Mouse (Mus musculus): Measurements from ENCODE around the gene Irf8.
A peak's percentile ranks its signal among the peaks of the same experiment; 100 is the strongest.

The Irf8 gene

GRCm38 (mm10) chr8:120751226-120752081 lies 15.3 kb downstream of the Irf8 start:
- no peak for DNase-seq (ENCODE audit: low spot score)

GRCm38 (mm10) chr8:120752082-120752452 lies 15.9 kb downstream of the Irf8 start:
- no peak for DNase-seq (ENCODE audit: low spot score)

- no peak for DNase-seq (ENCODE audit: low spot score)
Observed at GRCm38 (mm10) chr8:120753476-120753875, 17.3 kb downstream of the Irf8 start.

- no peak for DNase-seq (ENCODE audit: low spot score)
Observed at GRCm38 (mm10) chr8:120755306-120756297, 19.4 kb downstream of the Irf8 start.

- DNase-seq (ENCODE audit: low spot score), result no peak
Observed at GRCm38 (mm10) chr8:120758005-120758404, 21.8 kb downstream of the Irf8 start.

- no peak for DNase-seq (ENCODE audit: low spot score)
Observed at GRCm38 (mm10) chr8:120759847-120760246, 23.7 kb downstream of the Irf8 start.

GRCm38 (mm10) chr8:120760341-120761215 lies 24.4 kb downstream of the Irf8 start:
- DNase-seq (ENCODE audit: low spot score), result no peak

GRCm38 (mm10) chr8:120763267-120763666 lies 27.1 kb downstream of the Irf8 start:
- DNase-seq (ENCODE audit: low spot score), result no peak

- no peak for DNase-seq (ENCODE audit: low spot score)
Observed at GRCm38 (mm10) chr8:120764638-120765037, 28.5 kb downstream of the Irf8 start.

GRCm38 (mm10) chr8:120766622-120767021 lies 30.5 kb downstream of the Irf8 start:
- DNase-seq (ENCODE audit: low spot score), result no peak

- no peak for DNase-seq (ENCODE audit: low spot score)
Observed at GRCm38 (mm10) chr8:120768454-120769218, 32.5 kb downstream of the Irf8 start.

- no peak for DNase-seq (ENCODE audit: low spot score)
Observed at GRCm38 (mm10) chr8:120777184-120777583, 41.0 kb downstream of the Irf8 start.

GRCm38 (mm10) chr8:120777732-120778131 lies 41.6 kb downstream of the Irf8 start:
- DNase-seq (ENCODE audit: low spot score), result no peak

- no peak for DNase-seq (ENCODE audit: low spot score)
Observed at GRCm38 (mm10) chr8:120779106-120779505, 42.9 kb downstream of the Irf8 start.

GRCm38 (mm10) chr8:120783781-120784180 lies 47.6 kb downstream of the Irf8 start:
- DNase-seq (ENCODE audit: low spot score), result no peak

- no peak for DNase-seq (ENCODE audit: low spot score)
Observed at GRCm38 (mm10) chr8:120786753-120787152, 50.6 kb downstream of the Irf8 start.

GRCm38 (mm10) chr8:120787631-120788030 lies 51.5 kb downstream of the Irf8 start:
- DNase-seq (ENCODE audit: low spot score), result no peak

GRCm38 (mm10) chr8:120792710-120793109 lies 56.6 kb downstream of the Irf8 start:
- DNase-seq (ENCODE audit: low spot score), result no peak

- DNase-seq (ENCODE audit: low spot score), result peak; percentile 49
Observed at GRCm38 (mm10) chr8:120795944-120796635, 59.9 kb downstream of the Irf8 start.

- DNase-seq (ENCODE audit: low spot score), result no peak
Observed at GRCm38 (mm10) chr8:120797019-120797727, 61.0 kb downstream of the Irf8 start.
